Mouse (Mus musculus): ENCODE measurements around the gene Cdh18.
"Not testable (repeated sequence)": the region's sequence is repeated elsewhere in the genome, so short reads cannot be mapped to it uniquely, and the experiment has no call there.

Cdh18 gene

DNA sequence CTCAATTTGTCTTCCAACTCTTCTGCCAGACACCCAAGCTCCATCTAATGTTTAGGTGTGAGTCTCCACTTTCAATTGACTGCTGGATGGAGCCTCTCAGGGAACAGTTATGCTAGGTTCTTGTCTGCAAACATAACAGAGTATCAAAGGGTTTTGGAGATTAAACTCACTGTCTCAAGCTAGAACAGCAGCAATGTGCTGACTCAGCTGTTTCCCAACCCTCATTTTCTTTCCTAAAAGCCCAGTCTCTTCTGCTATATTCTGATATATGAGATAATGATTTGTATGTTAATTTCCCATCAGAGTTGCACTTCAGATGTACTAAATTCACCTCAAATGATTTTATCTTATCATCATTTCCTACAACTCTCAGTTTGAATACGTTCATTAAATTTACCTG lies 398.4 kb downstream of the Cdh18 start:
- DNase-seq (ENCODE audit: low read depth, low spot score), result no peak

DNA sequence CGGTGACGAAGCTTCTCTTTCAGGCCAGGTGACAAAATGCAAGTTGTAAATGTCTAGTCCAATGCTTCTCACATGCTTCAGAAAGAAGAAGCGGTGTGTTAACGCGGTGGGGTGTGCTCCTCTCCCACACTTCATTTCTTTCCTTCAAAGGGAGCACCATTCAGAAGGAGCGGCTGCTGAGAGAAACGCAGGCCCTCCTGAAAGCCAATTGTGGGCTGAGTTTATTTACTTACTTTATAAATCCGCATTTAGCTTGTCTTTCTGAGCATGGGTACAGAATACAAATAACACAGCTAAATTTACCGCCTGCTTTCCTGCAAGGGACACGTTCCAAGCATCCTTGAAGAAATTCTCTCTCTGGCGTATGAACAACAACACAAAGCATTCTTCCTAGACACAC lies 420.6 kb downstream of the Cdh18 start:
- DNase-seq (ENCODE audit: low read depth, low spot score), result peak; percentile 3

DNA sequence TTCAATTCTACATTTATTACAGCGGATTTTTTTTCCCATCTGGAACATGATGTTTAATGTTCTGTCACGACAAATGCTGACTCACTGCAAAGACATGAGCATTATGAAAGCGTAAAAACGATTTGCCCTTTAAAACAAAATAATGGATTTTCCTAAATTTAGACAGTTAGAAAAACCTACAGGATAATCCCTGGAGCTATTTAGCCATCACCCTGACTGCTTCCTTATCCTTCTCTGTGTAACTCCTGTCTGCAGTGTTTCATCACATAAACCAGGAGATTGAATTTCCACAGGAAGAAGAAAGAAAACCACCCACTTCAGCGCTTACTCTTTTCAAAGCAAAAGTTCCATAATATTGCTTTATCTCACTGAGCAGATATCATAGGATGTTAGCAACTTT lies 431.3 kb downstream of the Cdh18 start:
- no peak for DNase-seq (ENCODE audit: low read depth, low spot score)

DNA sequence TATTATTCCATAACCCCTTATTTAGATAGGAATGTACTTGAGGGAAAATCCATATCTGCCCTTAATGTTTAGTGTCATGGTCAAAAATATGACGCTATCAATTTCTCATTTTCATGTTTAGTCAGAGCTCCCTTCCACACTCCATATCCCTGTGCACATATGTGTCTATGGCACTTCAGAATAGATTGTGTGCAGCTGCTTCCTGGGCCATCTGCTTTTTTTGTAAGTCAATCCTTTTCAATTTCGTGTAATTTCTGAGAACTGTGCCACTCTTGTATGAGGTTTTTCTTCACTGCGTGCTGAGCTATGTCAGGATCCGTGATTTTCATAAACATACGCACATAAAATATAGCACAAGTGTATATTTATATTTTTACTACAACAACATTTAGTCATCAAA lies 435.8 kb downstream of the Cdh18 start:
- DNase-seq (ENCODE audit: low read depth, low spot score), result no peak

DNA sequence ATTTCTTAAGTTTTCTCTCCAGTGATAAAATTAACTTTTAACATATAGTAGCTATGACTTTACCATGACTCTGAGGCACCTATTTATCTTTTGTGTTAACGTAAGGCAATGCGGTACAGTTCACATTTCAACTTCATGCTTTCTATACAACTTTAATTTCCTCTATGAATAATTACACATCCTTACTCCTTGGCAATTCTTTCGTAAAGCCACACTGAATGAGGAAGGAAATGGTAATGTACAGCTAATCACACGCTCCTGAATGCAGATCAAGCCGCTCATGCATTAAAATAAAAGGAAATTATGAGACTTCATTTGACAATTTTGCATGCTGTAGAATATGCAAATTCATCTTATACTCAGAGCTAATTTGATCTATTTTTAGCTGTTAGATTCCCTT lies 467.9 kb downstream of the Cdh18 start:
- DNase-seq (ENCODE audit: low read depth, low spot score), result no peak

DNA sequence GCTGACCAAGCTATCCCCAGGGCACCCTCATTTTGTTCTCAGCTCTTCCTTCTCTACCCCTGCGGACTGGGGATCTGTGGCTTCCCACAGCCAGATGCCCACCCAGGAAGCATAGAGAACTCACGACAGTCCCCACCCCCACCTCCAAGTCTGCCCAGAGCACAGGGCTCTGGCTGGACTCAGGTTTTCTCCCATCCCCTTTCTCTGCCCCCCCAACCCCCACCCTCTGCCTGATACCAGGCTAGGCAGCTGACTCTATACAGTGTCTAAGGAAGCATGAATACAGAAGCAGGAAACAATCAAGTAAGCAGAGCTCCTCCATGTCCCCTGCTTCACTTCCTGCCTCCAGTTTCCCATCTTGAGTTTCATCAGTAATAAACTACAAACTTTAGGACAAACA lies 472.3 kb downstream of the Cdh18 start:
- no peak for DNase-seq (ENCODE audit: low read depth, low spot score)

DNA sequence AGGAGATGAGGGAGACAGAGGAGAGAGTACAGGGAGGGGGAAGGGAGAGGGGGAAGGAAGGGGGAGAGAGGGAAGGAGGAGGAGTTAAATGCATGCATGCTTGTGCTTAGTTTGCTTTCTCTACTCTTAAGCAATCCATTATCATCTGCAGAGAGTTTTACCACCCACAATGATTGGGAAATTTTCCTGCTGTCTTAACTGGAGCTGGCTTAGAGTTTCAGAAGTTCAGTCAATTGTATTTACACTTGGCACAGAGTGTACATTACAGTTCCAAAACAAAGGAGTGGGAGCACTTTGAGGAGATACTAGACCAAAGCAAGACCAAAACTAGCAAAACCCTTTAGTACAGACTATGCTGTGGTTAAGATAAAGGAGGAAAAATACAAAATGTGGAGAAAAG lies 473.8 kb downstream of the Cdh18 start:
- DNase-seq (ENCODE audit: low read depth, low spot score), result no peak

DNA sequence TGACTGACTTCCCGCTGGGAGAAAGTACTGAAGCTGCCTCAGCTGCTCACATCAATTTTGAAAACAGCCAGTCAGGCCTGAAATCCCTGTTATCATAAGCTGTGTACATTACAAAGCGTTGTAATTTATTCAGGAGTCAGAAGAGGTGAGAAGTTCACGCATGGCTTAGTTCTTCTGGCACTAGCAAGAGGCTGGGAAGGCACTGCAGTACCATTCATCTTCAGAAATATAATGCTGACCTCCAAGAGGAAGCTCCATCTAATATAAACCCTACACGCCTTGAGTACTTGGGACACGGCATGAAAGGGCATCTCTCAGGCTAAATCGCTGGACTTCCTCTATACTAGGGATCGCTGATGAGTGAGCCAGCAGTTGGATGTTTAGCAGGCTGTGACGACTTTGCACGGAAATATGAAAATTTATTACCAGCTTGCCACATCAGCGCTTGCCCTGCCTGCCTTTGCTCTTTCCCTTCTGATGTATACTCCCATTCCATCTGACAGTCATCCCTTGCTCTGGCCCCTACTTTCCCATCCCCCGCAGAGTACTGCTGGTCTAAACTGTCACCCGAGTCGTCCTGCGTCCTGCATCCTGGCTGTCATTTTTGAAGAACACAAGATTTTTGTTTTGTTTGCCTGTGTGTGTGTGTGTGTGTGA lies 486.9 kb downstream of the Cdh18 start:
- DNase-seq (ENCODE audit: low read depth, low spot score), result peak; percentile 5

DNA sequence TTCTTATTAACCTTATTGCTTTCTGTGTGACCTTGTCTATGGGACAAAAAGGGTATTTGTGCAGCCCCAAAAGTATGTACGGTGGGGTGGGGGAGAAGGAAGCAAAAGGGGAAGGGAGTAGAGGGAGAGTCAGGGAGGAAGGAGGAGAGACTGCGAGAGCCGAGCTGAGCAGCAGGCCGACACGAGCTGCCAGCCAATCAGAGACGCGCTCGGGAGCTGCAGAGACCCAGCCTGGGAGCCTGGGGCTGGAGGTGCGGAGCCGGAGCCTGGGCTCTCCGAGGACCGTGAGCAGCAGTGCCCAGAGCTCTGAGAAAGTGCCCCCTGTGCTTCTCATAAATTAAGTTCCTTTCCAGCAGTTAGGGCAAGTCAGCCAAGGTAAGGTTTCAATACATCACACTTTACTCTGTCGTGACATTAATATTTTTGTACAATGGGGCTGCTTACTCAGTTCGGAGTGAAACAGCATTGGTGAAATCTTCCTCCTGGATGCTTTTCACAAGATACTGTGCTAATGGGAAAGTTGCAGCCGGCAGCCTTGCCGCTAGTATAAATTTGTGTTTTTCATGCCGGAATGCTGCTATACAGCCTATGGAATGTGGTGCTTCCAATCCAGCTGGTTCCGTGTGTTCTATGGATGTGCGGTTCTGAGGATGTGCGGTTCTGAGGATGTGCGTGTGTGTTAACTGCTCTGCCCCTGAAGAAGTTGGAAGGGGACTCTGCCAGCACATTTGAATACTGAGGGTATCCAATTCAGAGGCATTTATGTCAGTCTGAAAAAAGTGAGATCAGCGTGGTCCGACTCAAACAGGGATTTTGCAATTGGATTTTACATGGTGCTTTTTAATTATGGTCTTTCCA lies 487.6 kb downstream of the Cdh18 start:
- DNase-seq (ENCODE audit: low read depth, low spot score), result peak; percentile 23

DNA sequence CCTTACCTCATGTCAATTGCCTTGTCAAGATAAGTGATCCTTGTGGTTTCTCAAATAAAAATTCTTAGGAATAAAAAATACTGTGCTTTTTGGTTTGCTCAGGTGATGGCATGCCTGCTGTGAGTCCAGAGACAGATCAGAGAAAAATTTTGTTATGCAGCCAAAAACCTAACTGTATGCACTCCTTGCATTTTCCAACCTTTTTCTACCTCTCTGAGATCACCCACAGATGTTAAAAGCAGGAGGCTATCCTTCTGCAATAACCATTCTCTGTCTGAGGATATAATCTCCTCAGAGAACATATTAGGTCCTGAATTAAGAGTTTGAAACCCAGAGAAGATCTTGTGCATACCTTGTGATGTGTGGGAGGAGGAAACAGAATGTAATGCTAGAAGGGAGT lies 488.7 kb downstream of the Cdh18 start:
- DNase-seq (ENCODE audit: low read depth, low spot score), result no peak

DNA sequence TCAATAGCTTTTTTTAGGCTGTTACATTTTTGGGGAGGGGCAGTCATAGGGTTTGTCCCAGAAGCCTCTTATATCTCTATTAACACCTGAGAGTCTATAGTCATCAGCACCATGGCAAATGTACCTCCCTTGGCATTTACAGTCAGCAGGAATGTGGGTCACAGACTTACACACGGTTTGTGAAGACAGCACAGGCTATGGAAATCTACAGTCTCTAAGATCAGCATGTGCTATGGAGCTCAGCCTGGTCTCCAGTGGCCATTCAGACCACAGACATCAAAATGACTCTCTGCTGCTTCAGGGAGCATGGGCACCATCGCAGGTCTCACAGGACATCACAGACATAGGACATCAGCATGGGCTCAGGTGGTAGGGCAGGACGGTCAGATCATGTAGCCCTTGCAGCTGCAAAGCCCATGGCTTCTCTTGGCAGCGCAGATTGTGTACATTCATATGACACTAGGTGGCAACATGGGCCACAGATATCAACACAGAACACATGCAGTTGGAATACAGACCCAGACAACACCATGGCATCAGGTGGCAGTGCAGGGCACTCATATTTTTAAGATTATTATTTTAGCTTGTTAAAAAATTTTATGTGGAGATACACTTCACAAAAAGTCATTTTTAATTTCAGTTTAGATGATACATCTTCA lies 497.4 kb downstream of the Cdh18 start:
- no peak for DNase-seq (ENCODE audit: low read depth, low spot score)

DNA sequence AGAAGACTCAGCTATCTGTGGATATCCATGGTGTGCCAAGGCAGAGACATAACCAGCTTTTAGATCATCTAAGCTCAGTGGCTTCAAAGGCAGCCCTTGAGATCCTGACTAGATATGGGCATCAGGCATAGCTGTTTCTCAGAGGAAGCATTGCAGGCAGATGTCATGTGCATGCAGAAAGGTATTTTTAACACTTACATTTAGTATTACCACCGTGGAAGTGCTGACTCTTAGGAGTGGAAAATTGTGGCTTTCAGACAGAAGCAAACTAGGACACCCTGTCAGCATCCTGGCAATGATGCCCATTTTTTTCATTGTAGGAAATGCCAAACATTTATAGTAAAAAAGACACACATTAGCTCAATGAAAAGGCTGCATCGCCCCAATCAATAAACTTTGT lies 503.2 kb downstream of the Cdh18 start:
- DNase-seq (ENCODE audit: low read depth, low spot score), result no peak

DNA sequence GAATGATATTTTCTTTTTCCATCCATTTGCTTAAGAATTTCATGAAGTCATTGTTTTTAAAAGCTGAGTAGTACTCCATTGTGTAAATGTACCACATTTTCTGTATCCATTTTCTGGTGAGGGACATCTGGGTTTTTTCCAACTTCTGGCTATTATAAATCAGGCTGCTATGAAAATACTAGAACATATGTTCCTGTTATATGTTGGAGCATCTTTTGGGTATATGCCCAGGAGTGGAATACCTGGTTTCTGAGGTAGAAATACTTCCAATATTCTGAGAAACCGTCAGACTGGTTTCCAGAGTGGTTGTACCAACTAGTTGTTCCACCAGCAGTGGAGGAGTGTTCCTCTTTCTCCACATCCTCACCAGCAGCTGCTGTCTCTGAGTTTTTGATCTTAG lies 536.5 kb downstream of the Cdh18 start:
- DNase-seq (ENCODE audit: low read depth, low spot score), result not testable (repeated sequence)

DNA sequence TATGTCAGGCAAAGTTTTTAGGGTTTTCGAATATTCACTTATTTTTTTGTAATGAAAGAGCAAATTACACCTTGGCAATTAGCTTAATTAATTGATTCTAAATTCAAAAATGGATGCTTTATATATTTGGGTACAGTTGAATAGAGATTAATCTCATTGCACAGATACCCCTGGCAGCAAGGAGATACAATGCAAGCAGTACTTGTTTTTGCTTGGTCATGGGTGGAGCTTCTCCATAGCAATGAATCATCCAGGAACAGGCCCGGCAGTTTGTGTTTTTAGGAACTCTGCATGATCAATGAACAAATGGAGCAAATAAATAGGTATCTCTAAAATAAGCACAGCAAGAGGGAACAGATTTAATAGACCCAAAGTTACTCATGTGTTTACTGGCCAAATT lies 538.7 kb downstream of the Cdh18 start:
- DNase-seq (ENCODE audit: low read depth, low spot score), result no peak

DNA sequence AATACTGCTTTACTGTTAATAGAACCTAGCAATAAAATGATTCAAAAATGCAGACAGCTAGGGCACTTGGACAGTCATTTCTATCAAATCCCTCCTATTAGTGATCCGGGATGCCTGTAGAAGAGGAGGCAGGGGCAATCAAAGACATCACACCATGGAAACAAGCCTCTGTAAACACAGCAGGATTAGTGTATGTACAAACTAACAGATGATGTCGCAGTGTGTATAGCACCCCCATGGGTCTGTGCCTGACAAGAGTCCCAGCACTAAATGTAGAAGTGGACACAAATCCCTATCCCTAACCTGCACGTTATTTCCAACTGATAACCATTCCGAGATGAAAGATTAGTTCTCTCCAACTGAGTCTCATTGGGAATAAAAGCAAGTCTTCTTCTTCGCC lies 547.8 kb downstream of the Cdh18 start:
- no peak for DNase-seq (ENCODE audit: low read depth, low spot score)

DNA sequence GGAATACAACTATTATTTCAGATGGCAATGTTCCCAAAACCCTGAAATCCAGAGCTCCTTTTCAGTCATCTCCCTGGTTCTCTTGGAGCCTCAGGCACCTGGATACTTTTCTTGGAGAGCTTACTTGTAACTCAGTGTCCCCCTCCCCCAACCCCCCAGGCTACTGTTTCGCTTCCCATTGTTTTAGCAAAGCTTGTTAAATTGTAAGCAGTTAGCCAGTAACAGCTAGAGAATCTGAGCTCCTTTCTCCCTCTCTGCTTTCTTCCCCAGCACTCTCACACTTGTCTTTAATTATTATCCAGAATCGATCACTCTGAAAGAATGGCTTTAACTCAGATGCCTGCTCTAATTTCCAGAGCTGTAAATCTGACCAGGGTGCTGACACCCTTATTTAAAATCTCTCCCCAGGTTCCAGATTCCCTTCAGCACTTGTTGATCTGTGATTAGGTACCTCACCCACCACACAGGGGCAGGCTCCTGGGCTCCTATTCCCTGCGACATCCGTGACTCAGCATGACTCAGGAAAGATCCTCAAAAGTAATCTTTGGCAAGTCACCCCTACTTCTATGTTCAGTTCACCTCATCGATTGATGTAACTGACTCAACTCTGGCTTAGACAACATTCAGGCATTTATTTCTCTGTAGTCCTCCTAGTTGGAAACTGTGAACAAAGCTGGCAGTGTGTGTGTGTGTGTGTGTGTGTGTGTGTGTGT lies 556.0 kb downstream of the Cdh18 start:
- DNase-seq (ENCODE audit: low read depth, low spot score), result peak; percentile 52

DNA sequence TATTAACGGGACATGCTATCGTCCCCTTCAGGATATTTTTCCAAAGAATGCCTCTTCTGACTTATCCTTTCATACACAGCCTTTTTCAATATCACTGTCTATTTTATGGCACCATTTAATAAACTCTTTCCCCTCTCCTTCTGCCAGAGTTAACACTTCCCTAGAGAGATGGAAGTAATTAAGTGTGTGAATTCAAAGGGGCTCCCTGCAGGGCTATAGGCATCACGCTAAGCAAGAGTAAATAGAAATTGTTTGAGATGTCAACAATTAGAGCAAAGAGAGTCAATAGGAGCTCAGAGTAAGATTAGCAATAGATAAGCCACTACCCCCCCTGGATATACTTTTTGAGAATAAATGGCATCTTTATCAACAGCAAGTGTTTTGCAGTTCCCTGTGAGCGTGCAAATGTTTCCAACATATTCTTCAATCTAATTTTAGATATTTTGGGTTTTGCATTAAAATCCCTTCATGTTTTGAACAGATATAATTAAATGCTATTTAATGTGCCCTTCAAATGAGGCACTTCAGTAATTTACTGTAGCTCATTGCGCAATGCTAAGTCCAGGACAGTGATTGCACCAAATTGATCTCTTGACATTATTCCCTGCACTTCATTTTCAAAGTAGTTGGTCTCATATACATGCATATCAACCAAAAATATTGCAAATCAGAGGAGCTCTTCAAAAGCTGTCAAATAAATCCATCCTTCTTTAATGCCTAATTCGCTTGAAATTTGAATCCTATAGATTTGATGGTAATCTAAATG lies 586.3 kb downstream of the Cdh18 start:
- no peak for DNase-seq (ENCODE audit: low read depth, low spot score)

DNA sequence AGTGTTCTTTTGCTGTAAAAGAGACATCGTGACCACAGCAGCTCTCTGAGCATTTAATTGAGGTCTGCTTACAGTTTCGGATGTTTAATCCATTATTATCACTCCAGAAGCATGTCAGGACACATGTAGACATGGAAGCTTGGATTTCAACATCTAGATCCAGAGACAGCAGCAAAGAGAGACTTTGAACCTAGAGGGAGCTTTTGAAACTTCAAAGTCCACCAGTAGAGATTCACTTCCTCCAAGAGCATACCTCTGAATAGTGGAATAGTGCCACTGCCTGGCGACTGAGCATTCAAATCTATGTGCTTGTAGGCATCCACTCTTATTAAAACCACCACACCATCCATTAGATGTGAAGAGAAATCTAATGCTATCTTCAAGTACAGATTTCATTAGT lies 588.1 kb downstream of the Cdh18 start:
- no peak for DNase-seq (ENCODE audit: low read depth, low spot score)

DNA sequence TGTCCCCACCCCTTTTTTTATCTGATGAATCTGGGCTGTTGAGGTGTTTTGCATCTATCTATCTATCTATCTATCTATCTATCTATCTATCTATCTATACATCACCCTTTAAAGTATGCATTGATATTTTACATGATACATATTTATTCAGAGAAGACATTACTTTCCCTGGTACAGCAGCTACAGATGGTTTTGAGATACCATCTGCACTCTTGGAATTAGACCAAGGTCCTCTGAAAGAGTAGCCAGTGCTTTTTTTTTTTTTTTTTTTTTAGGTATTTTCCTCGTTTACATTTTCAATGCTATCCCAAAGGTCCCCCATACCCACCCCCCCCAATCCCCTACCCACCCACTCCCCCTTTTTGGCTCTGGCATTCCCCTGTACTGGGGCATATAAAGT lies 594.1 kb downstream of the Cdh18 start:
- not testable (repeated sequence) for DNase-seq (ENCODE audit: low read depth, low spot score)

DNA sequence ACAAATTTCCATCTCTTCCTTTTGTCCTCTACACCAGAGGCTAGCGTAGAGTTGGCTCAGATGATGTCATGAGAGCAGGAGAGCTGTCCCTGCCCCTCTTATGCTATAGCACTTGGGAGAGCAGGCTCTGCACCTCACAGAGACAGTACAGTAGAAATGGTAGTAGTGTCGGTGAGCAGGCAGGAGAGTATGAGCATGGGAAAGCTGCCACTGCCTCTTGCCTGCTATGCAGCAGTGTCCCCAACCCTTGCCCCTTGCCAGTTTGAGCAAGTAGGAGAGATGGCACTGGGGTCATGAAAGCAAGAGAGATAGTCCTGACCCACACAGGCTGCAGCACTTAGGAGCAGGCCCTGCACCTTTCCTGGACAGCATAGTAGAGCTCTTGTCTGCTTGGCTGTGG lies 607.1 kb downstream of the Cdh18 start:
- no peak for DNase-seq (ENCODE audit: low read depth, low spot score)

DNA sequence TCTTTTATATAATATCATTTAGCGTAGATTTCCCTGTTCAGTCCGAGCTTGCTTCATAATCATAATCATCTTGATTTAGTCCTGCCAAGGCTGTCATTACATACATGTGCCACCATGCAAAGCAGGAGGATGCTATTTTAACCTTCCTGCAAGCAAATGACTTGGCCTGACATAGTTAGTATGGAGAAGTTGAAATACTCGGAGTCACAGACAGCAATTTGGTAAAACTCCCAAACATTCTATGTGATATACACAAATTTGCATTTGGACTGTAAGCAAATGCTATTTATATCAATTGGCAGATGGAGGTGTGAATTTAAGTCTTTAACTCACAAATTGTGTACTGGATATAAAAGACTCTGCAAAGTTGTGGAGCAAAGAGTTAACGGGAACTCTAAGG lies 616.0 kb downstream of the Cdh18 start:
- DNase-seq (ENCODE audit: low read depth, low spot score), result no peak

Measured in R1 (cell line).